Mouse (Mus musculus) gastrocnemius, adult 2 months (tissue): ENCODE measurements around the gene Fam49a. TPM values are rescaled to one million over a fixed set of nuclear protein-coding genes. Genes with fewer than 3 reads are reported as not detected.

Experiments
- DNase-seq: peaks from one replicate; pipeline ENCODE4 v3.0.0; 2022
- H3K27ac ChIP-seq: fragments of 200-600 bp; 2 replicates; pipeline ENCODE4 v1.8.1; 2022; ENCODE audit warnings: mild to moderate bottlenecking
- H3K4me3 ChIP-seq: fragments of 200-600 bp; 2 replicates; pipeline ENCODE4 v1.8.1; 2022; ENCODE audit warnings: mild to moderate bottlenecking, moderate library complexity
- CTCF ChIP-seq: fragments of 200-600 bp; IDR thresholded peaks from 2 replicates; pipeline ENCODE4 v1.8.1; 2022; ENCODE audit warnings: antibody characterized with exemption, mild to moderate bottlenecking, moderate library complexity
- intact Hi-C: fragments of 180-260 bp; cut with DNase I; formaldehyde crosslinking; loops from one replicate; pipeline ENCODE4 v1.15.1; 2025
- total RNA-seq, 2 experiments: library from RNA; stranded (reverse); gene quantifications; 2 replicates each; pipeline ENCODE4 v1.2.3; 2021

Gene Fam49a
- total RNA-seq, 2 experiments from 2014 or later: 5.5 to 6.3 TPM

DNA sequence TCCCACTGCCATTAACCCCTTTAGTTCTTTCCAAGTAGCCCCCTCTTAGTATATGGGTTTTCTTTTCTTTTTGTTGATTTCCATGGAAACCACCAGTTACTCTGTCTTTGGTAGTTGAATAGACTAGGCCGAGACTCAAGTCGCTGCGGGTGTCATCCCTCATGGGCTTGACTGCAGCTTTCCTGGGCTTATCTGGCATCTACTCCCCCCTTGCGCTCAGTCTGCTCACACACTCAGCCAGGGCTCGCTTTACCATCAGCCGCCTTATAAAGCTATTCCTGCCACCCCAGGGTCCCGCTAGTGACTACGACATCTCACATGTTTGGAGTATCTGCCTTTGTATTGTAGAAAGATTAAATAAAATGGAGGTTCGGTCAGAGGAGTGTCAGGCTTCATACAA is 94.1 kb downstream of the Fam49a start:
- TF ChIP-seq CTCF: no peak
- intact Hi-C loops: no loop called here
- H3K27ac ChIP-seq: no peak overlapping the region

DNA sequence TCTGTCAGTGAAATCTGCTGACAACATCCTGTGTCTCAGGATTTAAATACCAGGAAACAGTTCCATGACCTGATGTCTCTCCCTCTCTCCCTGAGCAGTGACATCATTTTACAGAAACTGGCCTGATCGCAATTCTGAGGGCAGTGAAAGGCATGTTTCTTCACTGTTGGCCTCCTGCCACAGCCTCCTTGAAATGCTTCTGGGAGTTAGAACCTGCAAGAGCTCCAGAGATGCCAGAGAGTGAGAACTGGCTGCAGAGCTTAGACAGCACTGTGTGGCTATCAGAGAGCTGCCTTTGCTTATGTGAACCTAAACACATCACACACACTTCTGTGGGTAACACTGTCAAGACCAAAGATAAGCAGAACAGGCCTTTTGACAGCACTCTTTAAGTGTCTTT is 94.5 kb downstream of the Fam49a start:
- no peak for TF ChIP-seq CTCF
- DNase-seq: peak; percentile 46
- intact Hi-C loops: no loop called here
- Histone ChIP-seq H3K4me3 (no peak overlapping the region), H3K27ac (no peak overlapping the region)

More for the DNA sequence above, 94.1 kb downstream of the Fam49a start:
- H3K4me3 ChIP-seq: no peak overlapping the region
- no peak for DNase-seq

DNA sequence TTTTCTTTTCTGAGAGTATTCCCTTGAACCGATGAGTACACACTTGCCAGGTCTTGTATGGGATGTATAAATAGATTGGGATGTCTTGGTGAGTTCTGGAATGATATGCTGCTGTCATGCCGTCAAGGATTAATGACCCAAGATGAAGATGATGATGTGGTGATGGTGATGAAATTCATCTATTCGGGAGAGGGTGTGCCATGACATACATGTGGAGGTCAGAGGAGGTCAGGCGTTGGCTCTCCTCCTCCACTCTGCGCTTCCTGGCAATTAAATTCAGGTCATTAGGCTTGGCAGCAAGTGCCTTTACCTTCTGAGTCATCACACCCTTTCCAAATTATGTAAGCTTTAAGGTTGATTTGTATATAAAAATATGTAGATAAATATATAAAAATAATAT is 95.0 kb downstream of the Fam49a start:
- no peak overlapping the region for H3K27ac ChIP-seq
- intact Hi-C loops: no loop called here
- H3K4me3 ChIP-seq: no peak overlapping the region
- no peak for TF ChIP-seq CTCF
- no peak for DNase-seq

DNA sequence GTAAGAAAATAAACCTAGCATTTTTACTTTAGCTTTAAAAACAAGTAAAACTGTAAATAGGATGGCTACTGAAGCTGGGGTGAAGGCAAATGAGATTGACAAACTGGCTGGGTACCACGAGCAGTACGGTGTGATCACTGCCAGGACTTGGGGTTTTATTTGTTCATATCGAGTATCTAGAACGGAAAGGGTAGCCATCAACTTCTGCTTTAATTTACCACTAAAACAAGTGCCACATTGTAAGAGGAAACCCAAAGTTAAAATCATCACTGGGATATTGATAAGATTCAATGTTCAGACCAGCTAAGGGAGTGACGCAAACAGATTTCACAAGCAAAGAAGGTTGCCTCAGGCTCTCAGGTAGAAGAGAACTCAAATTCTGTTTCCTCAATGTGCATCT is 98.0 kb downstream of the Fam49a start:
- intact Hi-C loops: no loop called here
- H3K27ac ChIP-seq: no peak overlapping the region
- no peak for TF ChIP-seq CTCF
- no peak for DNase-seq
- H3K4me3 ChIP-seq: no peak overlapping the region

DNA sequence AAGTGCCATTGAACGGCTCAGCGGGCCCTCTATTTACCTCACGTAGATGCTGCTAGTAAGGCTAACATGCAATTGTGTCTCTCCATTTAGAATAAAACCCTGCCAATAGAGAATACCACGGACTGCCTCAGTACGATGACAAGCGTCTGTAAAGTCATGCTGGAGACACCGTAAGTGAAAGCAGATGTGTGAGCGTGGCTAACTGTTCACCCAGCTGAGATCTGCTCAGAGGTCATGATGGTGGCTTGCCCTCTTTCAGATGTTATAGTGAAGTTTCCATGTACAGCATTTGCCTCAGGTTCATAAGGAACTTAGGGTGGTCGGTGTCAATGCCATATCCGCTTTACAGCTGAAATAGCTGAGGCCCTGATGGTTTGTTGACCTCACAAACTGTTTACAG is 100.4 kb downstream of the Fam49a start:
- no peak for DNase-seq
- no peak for TF ChIP-seq CTCF
- intact Hi-C loops: no loop called here
- Histone ChIP-seq H3K4me3 (no peak overlapping the region), H3K27ac (no peak overlapping the region)

DNA sequence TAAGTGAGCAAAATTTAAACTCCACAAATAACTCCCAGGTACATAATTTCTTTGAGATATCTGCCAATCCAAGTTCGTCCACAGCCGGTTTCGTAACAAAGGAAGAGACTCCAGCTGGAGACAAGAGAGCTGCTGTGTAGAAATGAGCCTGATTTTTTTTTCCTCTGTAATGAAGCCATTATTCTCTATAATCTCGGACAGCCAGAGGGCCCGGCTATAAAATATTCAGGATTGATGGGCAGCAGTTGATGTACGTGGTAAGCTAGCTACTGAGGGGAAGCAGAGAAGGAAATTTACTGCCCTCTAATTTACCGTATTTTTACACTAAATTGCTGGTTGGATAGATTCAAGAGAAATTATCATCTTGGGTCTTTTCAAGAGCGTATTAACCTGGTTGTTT is 102.3 kb downstream of the Fam49a start:
- no peak overlapping the region for H3K4me3 ChIP-seq
- H3K27ac ChIP-seq: no peak overlapping the region
- TF ChIP-seq CTCF: no peak
- intact Hi-C loops: no loop called here
- no peak for DNase-seq

DNA sequence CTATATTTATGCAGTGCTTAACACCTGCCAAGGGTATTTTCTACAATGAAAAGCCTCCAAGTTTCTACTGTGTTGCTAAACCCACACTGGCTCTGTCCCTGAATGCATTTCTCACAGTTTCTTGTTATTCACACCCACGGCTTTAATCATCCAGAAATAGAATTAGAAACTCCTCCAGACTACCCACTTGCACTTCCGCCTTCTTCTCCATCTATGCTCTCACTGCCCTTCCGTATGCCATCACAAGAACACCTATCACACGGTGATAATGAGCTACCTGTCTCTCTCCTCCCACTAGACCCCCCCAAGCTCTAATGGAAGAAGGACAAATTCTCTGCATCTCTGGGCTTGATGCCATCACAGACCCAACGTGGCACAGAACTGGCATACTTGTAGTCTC is 105.5 kb downstream of the Fam49a start:
- no peak for DNase-seq
- TF ChIP-seq CTCF: no peak
- no peak overlapping the region for H3K4me3 ChIP-seq
- H3K27ac ChIP-seq: no peak overlapping the region
- intact Hi-C loops: no loop called here

DNA sequence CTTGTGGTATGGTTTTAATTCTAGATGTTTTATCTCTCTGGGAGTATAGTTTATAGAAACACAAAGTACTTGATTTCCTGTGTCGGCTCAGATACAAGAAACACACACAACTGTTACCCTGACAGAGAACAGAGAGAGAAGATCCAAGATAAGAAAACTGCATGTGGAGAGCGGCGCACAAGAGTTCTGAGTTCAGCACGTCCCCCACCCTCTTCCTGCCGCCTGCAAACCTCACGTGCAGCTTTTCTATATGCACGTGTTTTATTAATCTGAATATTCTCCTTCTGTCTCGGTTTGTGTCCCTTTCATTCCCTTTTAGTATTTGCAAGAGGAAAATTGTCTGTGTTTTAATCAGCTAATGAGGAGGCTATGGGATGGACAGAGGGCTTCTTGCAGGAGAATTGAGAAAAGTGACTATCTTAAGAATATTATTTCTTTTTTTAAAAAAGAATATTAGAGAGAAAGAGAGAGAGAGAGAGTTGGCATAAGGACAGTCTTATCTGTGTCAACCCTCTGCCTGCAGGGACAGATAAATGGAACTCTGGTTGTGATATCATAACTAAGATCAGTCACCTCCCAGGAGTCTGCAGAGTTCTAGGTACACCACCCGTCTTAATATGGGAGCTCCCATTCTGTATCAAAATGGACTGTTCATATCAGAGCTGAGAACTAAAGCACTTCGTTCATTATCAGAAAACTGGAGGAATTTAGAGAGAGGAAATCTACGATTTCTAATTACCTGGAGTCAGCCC is 111.3 kb downstream of the Fam49a start:
- Histone ChIP-seq H3K4me3 (no peak overlapping the region), H3K27ac (no peak overlapping the region)
- no peak for TF ChIP-seq CTCF
- intact Hi-C loops: no loop called here
- no peak for DNase-seq

DNA sequence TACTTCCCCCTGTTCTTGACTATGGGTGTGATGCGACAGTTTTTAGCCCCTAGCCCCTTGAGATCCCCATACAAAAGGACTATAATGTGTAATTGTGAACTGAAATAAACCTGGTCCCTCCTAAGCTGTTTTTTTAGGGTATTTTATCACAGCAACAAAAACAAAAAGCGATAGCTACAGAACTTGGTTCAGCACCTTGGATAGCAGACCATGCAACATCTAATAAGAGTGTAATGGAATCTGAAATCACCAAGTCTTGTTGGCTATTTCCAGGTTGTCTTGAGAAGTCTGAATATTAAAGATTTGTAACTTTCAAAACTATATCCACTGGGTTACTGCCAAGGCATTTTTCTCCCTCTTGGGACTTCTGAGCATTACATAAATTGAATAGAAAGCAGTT is 117.1 kb downstream of the Fam49a start:
- intact Hi-C loops: no loop called here
- H3K4me3 ChIP-seq: no peak overlapping the region
- no peak for TF ChIP-seq CTCF
- no peak for DNase-seq
- no peak overlapping the region for H3K27ac ChIP-seq

DNA sequence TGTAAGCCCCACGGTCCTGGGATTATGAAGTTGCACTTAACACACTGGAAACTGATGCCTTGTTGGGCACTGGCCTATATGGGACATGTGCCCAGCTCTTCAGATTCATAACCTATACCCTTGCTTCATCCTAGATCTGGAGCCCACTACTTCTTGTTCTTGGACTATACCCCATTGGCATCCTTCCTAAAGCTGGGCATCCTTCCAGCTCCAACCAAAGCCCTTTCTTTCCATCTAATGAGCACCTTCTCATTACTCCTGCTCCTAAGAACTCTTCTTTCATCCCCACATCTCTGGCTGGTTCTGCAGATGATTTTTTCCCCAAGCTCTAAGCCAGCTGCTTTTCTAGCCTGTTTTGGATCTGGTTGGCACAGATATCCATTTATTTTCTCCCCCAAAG is 127.3 kb downstream of the Fam49a start:
- H3K4me3 ChIP-seq: no peak overlapping the region
- intact Hi-C loops: no loop called here
- no peak for DNase-seq
- TF ChIP-seq CTCF: no peak
- no peak overlapping the region for H3K27ac ChIP-seq

DNA sequence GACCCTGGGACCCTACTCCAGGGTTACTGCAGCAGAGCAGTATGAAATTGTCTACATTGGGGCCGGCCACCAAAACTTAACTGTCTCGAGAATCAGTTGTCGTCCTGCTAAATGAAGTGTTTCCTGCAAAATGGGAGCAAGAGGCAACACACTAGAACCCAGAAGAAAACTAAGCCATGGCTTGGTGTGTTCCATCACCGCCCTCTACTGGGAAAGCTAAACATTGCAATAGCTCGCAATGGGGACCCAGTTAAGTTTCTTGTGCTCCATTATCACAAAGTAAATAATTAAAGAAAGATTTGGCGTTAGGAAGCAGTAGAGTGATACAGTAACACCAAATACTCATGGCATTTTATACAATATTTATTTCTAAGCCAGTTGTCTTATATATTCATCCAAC is 134.3 kb downstream of the Fam49a start:
- intact Hi-C loops: loop anchor here (5.0 to 10.0 kb wide), 2 partner anchors 131 to 219 kb away; partner anchors contain the start of gene Fam49a
- peak; percentile 29 for DNase-seq
- H3K27ac ChIP-seq: no peak overlapping the region
- TF ChIP-seq CTCF: peak; percentile 75
- no peak overlapping the region for H3K4me3 ChIP-seq

DNA sequence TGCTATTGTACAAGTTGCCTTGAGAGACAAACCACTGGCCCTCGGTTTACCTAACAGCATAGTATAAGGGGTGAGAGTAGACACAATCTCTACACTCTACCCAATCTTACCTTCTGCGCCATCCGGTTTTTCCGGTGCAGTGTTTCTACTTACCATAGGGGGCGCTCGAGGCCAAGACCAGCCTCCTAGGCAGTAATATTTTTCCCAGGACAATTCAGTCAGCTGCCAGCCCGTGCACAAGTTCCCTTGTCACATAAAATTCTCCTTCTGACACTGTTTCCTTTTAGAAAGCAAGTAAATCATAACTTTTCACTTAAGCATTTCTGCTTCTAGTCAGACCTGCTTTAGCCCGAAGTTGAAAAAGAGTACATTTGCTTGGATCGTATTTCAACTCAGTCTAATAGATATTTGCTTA is 139.1 kb downstream of the Fam49a start:
- intact Hi-C loops: no loop called here
- Histone ChIP-seq H3K4me3 (peak overlapping the region; percentile 71), H3K27ac (peak overlapping the region; percentile 55)
- TF ChIP-seq CTCF: peak; percentile 92
- peak; percentile 72 for DNase-seq

DNA sequence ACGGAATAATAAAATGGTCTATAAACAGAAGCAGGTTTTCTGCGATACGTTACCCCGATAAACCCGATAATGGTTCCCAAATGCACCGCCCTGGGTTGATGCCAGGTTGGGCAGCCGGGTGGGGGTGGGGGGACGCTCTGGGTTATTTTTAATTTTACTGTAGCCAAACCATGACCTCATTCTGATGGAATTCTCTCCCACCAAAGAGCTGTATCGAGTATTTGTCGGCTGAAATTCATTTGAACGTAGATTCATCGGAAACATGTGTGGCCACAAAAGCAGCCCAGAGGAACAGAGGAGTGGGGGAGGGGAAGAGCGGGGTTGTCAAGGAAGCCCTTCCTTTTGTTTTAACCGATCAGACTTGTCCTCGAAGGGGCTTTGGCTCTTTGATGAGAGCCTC is 139.6 kb downstream of the Fam49a start:
- no peak for TF ChIP-seq CTCF
- peak overlapping the region; percentile 71 for H3K4me3 ChIP-seq
- no peak for DNase-seq
- H3K27ac ChIP-seq: peak overlapping the region; percentile 55
- intact Hi-C loops: no loop called here

DNA sequence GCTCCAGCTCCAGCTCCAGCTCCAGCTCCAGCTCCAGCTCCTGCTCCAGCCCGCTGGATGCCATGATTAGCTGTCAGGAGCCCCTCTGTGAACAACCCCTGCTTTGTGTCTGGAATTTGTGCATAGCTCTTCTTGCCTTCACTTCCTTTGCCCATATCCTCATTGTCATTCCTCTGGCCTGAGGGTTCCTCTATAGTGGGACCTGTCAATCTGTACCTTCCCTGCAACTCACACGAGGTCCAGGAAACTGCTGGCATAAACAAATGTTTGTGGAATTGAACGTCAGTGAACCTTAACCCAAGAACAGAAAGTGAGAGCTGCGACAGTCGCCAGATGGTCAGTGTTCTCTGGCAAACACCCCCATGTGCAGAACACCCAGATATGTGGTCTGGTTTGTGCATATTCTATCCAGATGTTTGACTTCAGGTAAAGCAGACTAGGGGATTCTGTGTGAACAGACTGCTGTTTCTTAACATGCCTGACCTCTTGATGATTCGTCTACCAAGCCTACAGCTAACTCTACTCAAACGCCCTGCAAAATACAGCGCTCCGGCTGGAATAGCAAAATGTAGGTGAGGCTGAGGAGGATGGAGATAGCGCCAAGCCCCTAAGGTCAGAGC is 143.7 kb downstream of the Fam49a start:
- DNase-seq: no peak
- Histone ChIP-seq H3K4me3 (no peak overlapping the region), H3K27ac (no peak overlapping the region)
- no peak for TF ChIP-seq CTCF
- intact Hi-C loops: no loop called here
